Mouse (Mus musculus): ENCODE measurements at regions not wholly inside any gene's neighbourhood (a gene's known extent, or its start where the extent isn't known, plus 50 kb on each side); places are given as distances from the start of the nearest gene placed in this dataset.

GRCm38 (mm10) chr3:56590071-56590470, 406.6 kb upstream of the Nbea start:
- no peaks in the 10 kb centered on the region for H3K36me3 ChIP-seq (ENCODE audit: control insufficient read depth, insufficient read depth, low read length)
- no peak for ATAC-seq (ENCODE audit: low read depth)
- H3K27ac ChIP-seq (ENCODE audit: low read length): no peak overlapping the region
- H3K4me1 ChIP-seq (replicated peaks; ENCODE audit: control insufficient read depth, insufficient read depth, low read length): no peaks in the 10 kb centered on the region
- no peak overlapping the region for H3K9ac ChIP-seq (ENCODE audit: low read length)
- no peak overlapping the region for H3K4me3 ChIP-seq (ENCODE audit: low read length)
- H3K9me3 ChIP-seq (ENCODE audit: control insufficient read depth, low read length): no peaks in the 10 kb centered on the region
- H3K4me2 ChIP-seq (ENCODE audit: low read depth, low read length): no peak overlapping the region
- WGBS: 70% methylated on average over 6 of the region's 6 CpGs
- no peaks in the 10 kb centered on the region for H3K27me3 ChIP-seq (ENCODE audit: control insufficient read depth, insufficient read depth, low read depth, low read length)

DNA sequence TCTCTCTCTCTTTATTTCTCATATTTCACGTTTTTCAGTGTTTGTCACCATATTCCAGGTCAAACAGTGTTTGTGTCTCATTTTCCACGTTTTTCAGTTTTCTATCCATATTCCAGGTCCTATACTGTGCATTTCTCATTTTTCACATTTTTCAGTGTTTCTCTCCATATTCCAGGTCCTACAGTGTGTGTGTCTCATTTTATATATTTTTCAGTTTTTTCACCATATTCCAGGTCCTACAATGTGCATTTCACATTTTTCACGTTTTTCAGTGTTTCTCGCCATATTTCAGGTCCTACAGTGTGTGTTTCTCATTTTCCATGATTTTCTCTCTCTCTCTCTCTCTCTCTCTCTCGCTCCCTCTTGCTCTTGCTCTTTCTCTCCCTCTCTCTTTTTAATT, 391.9 kb upstream of the Nbea start:
- ATAC-seq (ENCODE audit: low read depth): no peak
- WGBS: 59% methylated on average over 5 of the region's 5 CpGs

GRCm38 (mm10) chr3:56536178-56536577, 352.7 kb upstream of the Nbea start:
- Histone ChIP-seq H3K4me3 (ENCODE audit: low read length) (no peak overlapping the region), H3K4me2 (ENCODE audit: low read depth, low read length) (no peak overlapping the region), H3K4me1 (replicated peaks; ENCODE audit: control insufficient read depth, insufficient read depth, low read length) (no peaks in the 10 kb centered on the region), H3K27me3 (ENCODE audit: control insufficient read depth, insufficient read depth, low read depth, low read length) (no peaks in the 10 kb centered on the region), H3K27ac (ENCODE audit: low read length) (no peak overlapping the region), H3K36me3 (ENCODE audit: control insufficient read depth, insufficient read depth, low read length) (no peaks in the 10 kb centered on the region), H3K9ac (ENCODE audit: low read length) (no peak overlapping the region), H3K9me3 (ENCODE audit: control insufficient read depth, low read length) (no peaks in the 10 kb centered on the region)
- WGBS: 70% methylated on average over 2 of the region's 2 CpGs
- ATAC-seq (ENCODE audit: low read depth): no peak

More for the DNA sequence above, 391.9 kb upstream of the Nbea start:
- H3K4me2 ChIP-seq (ENCODE audit: low read depth, low read length): no peak overlapping the region
- no peaks in the 10 kb centered on the region for H3K4me1 ChIP-seq (replicated peaks; ENCODE audit: control insufficient read depth, insufficient read depth, low read length)
- no peak overlapping the region for H3K9ac ChIP-seq (ENCODE audit: low read length)
- H3K36me3 ChIP-seq (ENCODE audit: control insufficient read depth, insufficient read depth, low read length): no peaks in the 10 kb centered on the region
- no peak overlapping the region for H3K27ac ChIP-seq (ENCODE audit: low read length)
- H3K27me3 ChIP-seq (ENCODE audit: control insufficient read depth, insufficient read depth, low read depth, low read length): no peaks in the 10 kb centered on the region
- no peaks in the 10 kb centered on the region for H3K9me3 ChIP-seq (ENCODE audit: control insufficient read depth, low read length)
- no peak overlapping the region for H3K4me3 ChIP-seq (ENCODE audit: low read length)

DNA sequence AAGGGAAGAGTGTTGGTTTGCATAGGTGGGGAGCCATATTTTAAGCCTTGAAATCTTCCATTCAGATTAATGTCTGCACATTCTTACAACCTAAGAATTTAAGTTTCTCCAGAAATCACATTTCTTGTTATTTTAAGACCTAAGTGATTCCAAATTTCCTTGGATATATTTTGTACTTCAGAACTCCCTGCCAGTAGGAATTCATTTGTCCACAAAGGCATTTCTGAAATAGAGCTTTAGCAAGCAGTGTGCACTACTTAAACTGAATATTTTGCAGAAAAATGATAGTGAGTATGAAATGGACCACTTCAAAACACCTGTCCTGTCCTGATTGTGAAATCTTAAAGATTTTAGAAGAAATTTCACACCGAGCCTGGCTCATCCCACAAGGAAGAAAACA, 320.9 kb upstream of the Nbea start:
- Histone ChIP-seq H3K27me3 (ENCODE audit: control insufficient read depth, insufficient read depth, low read depth, low read length) (no peaks in the 10 kb centered on the region), H3K4me2 (ENCODE audit: low read depth, low read length) (no peak overlapping the region), H3K4me3 (ENCODE audit: low read length) (no peak overlapping the region), H3K9ac (ENCODE audit: low read length) (no peak overlapping the region), H3K9me3 (ENCODE audit: control insufficient read depth, low read length) (no peaks in the 10 kb centered on the region), H3K27ac (ENCODE audit: low read length) (no peak overlapping the region), H3K36me3 (ENCODE audit: control insufficient read depth, insufficient read depth, low read length) (no peaks in the 10 kb centered on the region), H3K4me1 (replicated peaks; ENCODE audit: control insufficient read depth, insufficient read depth, low read length) (no peaks in the 10 kb centered on the region)
- 79% methylated on average over 1 of the region's 1 CpGs for WGBS
- no peak for ATAC-seq (ENCODE audit: low read depth)

DNA sequence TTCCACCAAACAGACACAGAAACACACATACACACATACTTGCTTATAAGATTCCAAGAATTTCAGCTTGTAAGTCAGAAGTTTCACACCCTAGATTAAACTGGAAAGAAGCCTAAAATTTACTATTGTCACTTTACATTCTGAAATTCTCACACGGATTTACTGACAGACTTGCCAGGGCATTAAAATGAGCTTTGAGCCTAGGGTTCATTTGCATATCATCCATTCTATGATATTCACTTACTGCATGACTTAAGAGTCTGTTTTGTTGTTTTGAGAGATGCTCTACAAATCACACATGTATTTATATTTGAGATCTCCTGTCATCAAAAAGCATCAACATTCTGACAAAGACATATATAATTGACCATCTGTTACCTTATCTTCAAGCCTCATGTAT, 315.8 kb upstream of the Nbea start:
- Histone ChIP-seq H3K9ac (ENCODE audit: low read length) (no peak overlapping the region), H3K9me3 (ENCODE audit: control insufficient read depth, low read length) (no peaks in the 10 kb centered on the region), H3K36me3 (ENCODE audit: control insufficient read depth, insufficient read depth, low read length) (no peaks in the 10 kb centered on the region), H3K27ac (ENCODE audit: low read length) (no peak overlapping the region), H3K4me3 (ENCODE audit: low read length) (no peak overlapping the region), H3K27me3 (ENCODE audit: control insufficient read depth, insufficient read depth, low read depth, low read length) (no peaks in the 10 kb centered on the region), H3K4me2 (ENCODE audit: low read depth, low read length) (no peak overlapping the region), H3K4me1 (replicated peaks; ENCODE audit: control insufficient read depth, insufficient read depth, low read length) (no peaks in the 10 kb centered on the region)
- ATAC-seq (ENCODE audit: low read depth): no peak
- 61% methylated on average over 1 of the region's 1 CpGs for WGBS

- H3K36me3 ChIP-seq (ENCODE audit: control insufficient read depth, insufficient read depth, low read length): no peaks in the 10 kb centered on the region
- H3K4me1 ChIP-seq (replicated peaks; ENCODE audit: control insufficient read depth, insufficient read depth, low read length): no peaks in the 10 kb centered on the region
- H3K9me3 ChIP-seq (ENCODE audit: control insufficient read depth, low read length): no peaks in the 10 kb centered on the region
- no peak overlapping the region for H3K27ac ChIP-seq (ENCODE audit: low read length)
- H3K9ac ChIP-seq (ENCODE audit: low read length): no peak overlapping the region
- H3K4me3 ChIP-seq (ENCODE audit: low read length): no peak overlapping the region
- 59% methylated on average over 1 of the region's 1 CpGs for whole genome bisulfite sequencing
- no peak overlapping the region for H3K4me2 ChIP-seq (ENCODE audit: low read depth, low read length)
- no peaks in the 10 kb centered on the region for H3K27me3 ChIP-seq (ENCODE audit: control insufficient read depth, insufficient read depth, low read depth, low read length)
- ATAC-seq (ENCODE audit: low read depth): no peak
Measured at GRCm38 (mm10) chr3:56493937-56494336, 310.4 kb upstream of the Nbea start.

DNA sequence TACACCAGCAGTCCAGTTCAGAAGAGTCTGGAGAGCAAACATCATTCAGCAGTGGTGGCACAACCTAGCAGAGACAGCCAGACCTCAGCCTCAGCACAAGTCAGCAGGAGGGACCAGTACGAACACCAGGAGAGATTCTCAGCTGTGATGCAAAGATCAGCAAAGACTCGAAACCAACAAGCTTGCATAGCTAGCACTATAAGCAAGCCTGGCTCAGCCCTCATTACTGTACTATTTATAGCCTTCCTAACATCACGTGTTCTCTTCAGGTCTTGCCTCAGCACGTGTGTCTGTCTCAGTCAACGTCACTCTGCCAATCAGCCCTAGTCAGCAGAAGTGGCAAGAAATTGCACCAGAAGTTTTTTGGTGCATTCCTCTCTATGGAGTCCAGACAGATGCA, 305.7 kb upstream of the Nbea start:
- no peak for ATAC-seq (ENCODE audit: low read depth)
- Histone ChIP-seq H3K4me3 (ENCODE audit: low read length) (no peak overlapping the region), H3K9ac (ENCODE audit: low read length) (no peak overlapping the region), H3K9me3 (ENCODE audit: control insufficient read depth, low read length) (no peaks in the 10 kb centered on the region), H3K27ac (ENCODE audit: low read length) (no peak overlapping the region), H3K4me1 (replicated peaks; ENCODE audit: control insufficient read depth, insufficient read depth, low read length) (no peaks in the 10 kb centered on the region), H3K4me2 (ENCODE audit: low read depth, low read length) (no peak overlapping the region), H3K36me3 (ENCODE audit: control insufficient read depth, insufficient read depth, low read length) (no peaks in the 10 kb centered on the region), H3K27me3 (ENCODE audit: control insufficient read depth, insufficient read depth, low read depth, low read length) (no peaks in the 10 kb centered on the region)
- WGBS: 56% methylated on average over 5 of the region's 5 CpGs

DNA sequence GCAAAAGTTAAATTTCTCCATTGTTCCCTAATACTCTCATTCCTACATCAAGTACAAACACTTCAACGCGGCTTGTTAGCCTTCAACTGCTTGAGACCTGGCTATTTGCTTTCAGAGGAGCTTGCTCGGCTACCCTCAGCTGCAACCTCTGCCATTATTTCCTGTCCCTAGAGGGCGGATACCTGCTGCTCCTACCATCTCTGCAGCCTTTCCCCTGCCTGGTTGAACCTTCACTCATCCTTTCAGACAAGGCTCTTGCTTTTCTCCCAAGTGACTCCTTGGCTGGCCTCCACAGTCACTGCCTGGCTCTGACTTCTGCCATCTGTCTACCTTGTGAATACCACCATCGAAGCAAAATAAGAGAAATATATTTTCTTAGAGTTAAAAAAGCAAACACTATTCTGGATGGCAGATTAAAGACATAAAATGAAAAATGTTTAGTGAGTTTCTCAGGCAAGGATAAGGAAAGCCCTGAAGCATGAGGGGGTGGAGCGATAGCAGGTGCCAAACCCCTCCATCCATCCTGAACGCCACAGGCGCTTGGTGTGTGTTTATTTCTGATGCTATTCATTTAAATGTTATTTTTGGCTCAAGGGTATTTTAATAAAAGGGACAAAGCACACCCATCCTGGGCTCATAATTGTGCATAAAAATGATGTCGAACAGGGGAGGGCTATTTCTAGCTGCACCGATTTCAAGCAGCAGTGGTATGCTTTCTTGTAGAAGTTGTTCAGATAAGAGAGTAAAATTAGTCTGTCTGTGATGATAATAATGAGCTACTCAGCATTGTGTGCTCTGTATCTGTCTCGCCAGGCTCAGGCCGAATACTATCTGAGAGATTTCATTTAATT, 302.3 kb upstream of the Nbea start:
- no peaks in the 10 kb centered on the region for H3K9me3 ChIP-seq (ENCODE audit: control insufficient read depth, low read length)
- no peak overlapping the region for H3K27ac ChIP-seq (ENCODE audit: low read length)
- no peaks in the 10 kb centered on the region for H3K27me3 ChIP-seq (ENCODE audit: control insufficient read depth, insufficient read depth, low read depth, low read length)
- H3K36me3 ChIP-seq (ENCODE audit: control insufficient read depth, insufficient read depth, low read length): no peaks in the 10 kb centered on the region
- H3K4me2 ChIP-seq (ENCODE audit: low read depth, low read length): no peak overlapping the region
- ATAC-seq (ENCODE audit: low read depth): peak; percentile 70; the same call in 1 of the 2 replicates
- no peak overlapping the region for H3K9ac ChIP-seq (ENCODE audit: low read length)
- 59% methylated on average over 12 of the region's 12 CpGs for WGBS
- H3K4me1 ChIP-seq (replicated peaks; ENCODE audit: control insufficient read depth, insufficient read depth, low read length): no peaks in the 10 kb centered on the region
- no peak overlapping the region for H3K4me3 ChIP-seq (ENCODE audit: low read length)

GRCm38 (mm10) chr3:56484096-56484495, 300.6 kb upstream of the Nbea start:
- no peak for ATAC-seq (ENCODE audit: low read depth)
- H3K9ac ChIP-seq (ENCODE audit: low read length): no peak overlapping the region
- no peaks in the 10 kb centered on the region for H3K4me1 ChIP-seq (replicated peaks; ENCODE audit: control insufficient read depth, insufficient read depth, low read length)
- no peak overlapping the region for H3K4me3 ChIP-seq (ENCODE audit: low read length)
- H3K27me3 ChIP-seq (ENCODE audit: control insufficient read depth, insufficient read depth, low read depth, low read length): no peaks in the 10 kb centered on the region
- 88% methylated on average over 8 of the region's 8 CpGs for WGBS
- H3K36me3 ChIP-seq (ENCODE audit: control insufficient read depth, insufficient read depth, low read length): no peaks in the 10 kb centered on the region
- no peak overlapping the region for H3K27ac ChIP-seq (ENCODE audit: low read length)
- H3K4me2 ChIP-seq (ENCODE audit: low read depth, low read length): no peak overlapping the region
- no peaks in the 10 kb centered on the region for H3K9me3 ChIP-seq (ENCODE audit: control insufficient read depth, low read length)
